Mouse (Mus musculus) spleen, adult 2 months (tissue): ENCODE data around the gene Leng1. TPM values are rescaled to one million over a fixed set of nuclear protein-coding genes. Genes with fewer than 3 reads are reported as not detected.
"Not testable (repeated sequence)": the region's sequence is repeated elsewhere in the genome, so short reads cannot be mapped to it uniquely, and the experiment has no call there.

Experiments
- DNase-seq, 2 experiments: peaks; one replicate each; pipeline versions ENCODE4 v3.0.0 to v3.0.0-alpha.2; 2012 to 2021; ENCODE audit warnings: low spot score in 2 of 2, low read depth in 1 of 2
- H3K27ac ChIP-seq: fragments of 200-500 bp; 2 replicates; pipeline ENCODE4 v1.5.1; 2012; ENCODE audit warnings: low read length, inconsistent platforms; ENCODE audit not compliant: insufficient read depth
- H3K27me3 ChIP-seq: fragments of 200-500 bp; 2 replicates; pipeline ENCODE4 v1.6.1; 2012; ENCODE audit warnings: mild to moderate bottlenecking, moderate library complexity, low read length, inconsistent platforms; ENCODE audit not compliant: control insufficient read depth, insufficient read depth
- H3K36me3 ChIP-seq: fragments of 200-500 bp; 2 replicates; pipeline ENCODE4 v1.6.1; 2012; ENCODE audit warnings: mild to moderate bottlenecking, low read length, inconsistent platforms; ENCODE audit not compliant: control insufficient read depth, insufficient read depth
- H3K4me1 ChIP-seq: fragments of 200-500 bp; 2 replicates; pipeline ENCODE4 v1.6.1; 2011; ENCODE audit warnings: inconsistent platforms; ENCODE audit not compliant: control insufficient read depth, insufficient read depth, insufficient read length
- H3K4me3 ChIP-seq: fragments of 200-500 bp; 2 replicates; pipeline ENCODE4 v1.5.1; 2011; ENCODE audit warnings: mild to moderate bottlenecking, inconsistent platforms; ENCODE audit not compliant: insufficient read depth, insufficient read length; ENCODE audit errors: extremely low read depth
- CTCF ChIP-seq: fragments of 200-500 bp; IDR thresholded peaks from 2 replicates; pipeline ENCODE4 v1.5.1; 2011; ENCODE audit warnings: mild to moderate bottlenecking, inconsistent platforms; ENCODE audit not compliant: insufficient read depth, insufficient read length, insufficient replicate concordance; ENCODE audit errors: extremely low read depth
- POLR2A ChIP-seq: fragments of 200-500 bp; IDR thresholded peaks from 2 replicates; pipeline ENCODE4 v1.6.1; 2011; ENCODE audit warnings: low read depth, low read length, inconsistent platforms
- WGBS: fragments of 180-500 bp; shearing (Covaris S2); methylation state at CpG from one replicate; pipeline ENCODE4 v1.1.7; 2018; 5-methylcytosine and 5-hydroxymethylcytosine counted together
- polyA plus RNA-seq: library from polyadenylated mRNA; depleted of rRNA; stranded (reverse); fragments of >200 nt; gene quantifications from 2 replicates; pipeline ENCODE4 v1.2.3, GENCODE M21; 2012; rRNA removed

Leng1 gene
- 1.8 and 2.3 TPM in 2 replicates for polyA plus RNA-seq

GRCm38 (mm10) chr7:3665215-3666114, at the start of gene Leng1:
TSS of gene Leng1 (minus strand) at chr7:3665840.
- Histone ChIP-seq H3K4me1 (no peaks in the 10 kb centered on the region; the same call in 1 of the 2 replicates), H3K27me3 (no peaks in the 10 kb centered on the region), H3K27ac (peak within 1 kb of the TSS; percentile 85), H3K4me3 (peak within 1 kb of the TSS; percentile 86), H3K36me3 (peaks cover 15% of the 10 kb centered on the region)
- DNase-seq: peak; percentile 91 to 94
- TF ChIP-seq CTCF (no peak), POLR2A (peak; percentile 76)
- WGBS: 2% methylated on average over 45 of the region's 45 CpGs

- H3K27me3 ChIP-seq: no peaks in the 10 kb centered on the region
- DNase-seq: no peak
- peak overlapping the region; percentile 35; the same call in 1 of the 2 replicates for H3K27ac ChIP-seq
- H3K36me3 ChIP-seq: peaks cover 12% of the 10 kb centered on the region
- H3K4me1 ChIP-seq: no peaks in the 10 kb centered on the region
- no peak overlapping the region for H3K4me3 ChIP-seq
- 44% methylated on average over 1 of the region's 1 CpGs for WGBS
- TF ChIP-seq POLR2A: no peak
- no peak for TF ChIP-seq CTCF
These were observed 49.6 kb upstream of the Leng1 start for GRCm38 (mm10) chr7:3715249-3715648.

- DNase-seq: no peak
- H3K27me3 ChIP-seq: no peaks in the 10 kb centered on the region
- no peak overlapping the region for H3K4me3 ChIP-seq
- 0 out of 2 replicates have a peak, but pooled peaks cover 2% of the 10 kb centered on the region for H3K4me1 ChIP-seq
- no peak for TF ChIP-seq POLR2A
- no peak for TF ChIP-seq CTCF
- WGBS: 56% methylated on average over 5 of the region's 5 CpGs
- no peak overlapping the region for H3K27ac ChIP-seq
- peaks cover 17% of the 10 kb centered on the region for H3K36me3 ChIP-seq
These were observed 46.8 kb upstream of the Leng1 start for GRCm38 (mm10) chr7:3712264-3712942.

- 88% methylated on average over 1 of the region's 1 CpGs for WGBS
- TF ChIP-seq CTCF (no peak), POLR2A (no peak)
- H3K27ac ChIP-seq: no peak overlapping the region
These were observed 43.4 kb upstream of the Leng1 start for GRCm38 (mm10) chr7:3709000-3709399.

GRCm38 (mm10) chr7:3708447-3708980, 42.9 kb upstream of the Leng1 start:
- H3K4me3 ChIP-seq, H3K27me3 ChIP-seq, H3K4me1 ChIP-seq, DNase-seq, H3K27ac ChIP-seq: not testable (repeated sequence)
- 63% methylated on average over 5 of the region's 5 CpGs for WGBS
- H3K36me3 ChIP-seq: peaks cover 18% of the 10 kb centered on the region

More at GRCm38 (mm10) chr7:3709000-3709399, 43.4 kb upstream of the Leng1 start:
- no peak for DNase-seq
- Histone ChIP-seq H3K4me1 (peaks cover 6% of the 10 kb centered on the region; the same call in 1 of the 2 replicates), H3K27me3 (no peaks in the 10 kb centered on the region), H3K36me3 (peaks cover 21% of the 10 kb centered on the region), H3K4me3 (no peak overlapping the region)

- no peaks in the 10 kb centered on the region for H3K27me3 ChIP-seq
- H3K27ac ChIP-seq: no peak overlapping the region
- no peak overlapping the region for H3K4me3 ChIP-seq
- 74% methylated on average over 7 of the region's 7 CpGs for WGBS
- TF ChIP-seq CTCF: no peak
- TF ChIP-seq POLR2A: no peak
- peaks cover 7% of the 10 kb centered on the region; the same call in 1 of the 2 replicates for H3K4me1 ChIP-seq
- no peak for DNase-seq
- peaks cover 18% of the 10 kb centered on the region for H3K36me3 ChIP-seq
These were observed 42.2 kb upstream of the Leng1 start for GRCm38 (mm10) chr7:3707568-3708413.
